Mouse (Mus musculus) liver, postnatal 0 days (tissue): Measurements from ENCODE around the gene Rgcc. TPM values are rescaled to one million over a fixed set of nuclear protein-coding genes. Genes with fewer than 3 reads are reported as not detected.

Experiments used
- ATAC-seq: fragments of 200-750 bp; cut with Nextera tagmentation; 2 replicates; pipeline ENCODE4 v1.8.0; 2017; ENCODE audit warnings: mild to moderate bottlenecking, moderate library complexity
- DNase-seq: peaks from one replicate; pipeline ENCODE4 v3.0.0-alpha.2; 2016
- H3K27ac ChIP-seq: fragments of 300-500 bp; sonication (generic); 2 replicates; pipeline ENCODE4 v1.5.1; 2014; ENCODE audit warnings: antibody characterized with exemption, moderate library complexity, mild to moderate bottlenecking, low read depth
- H3K27me3 ChIP-seq: fragments of 300-500 bp; sonication (generic); 2 replicates; pipeline ENCODE4 v1.6.1; 2014; ENCODE audit warnings: low read length, control low read depth, mixed read lengths; ENCODE audit not compliant: insufficient read depth
- H3K36me3 ChIP-seq: fragments of 300-500 bp; sonication (generic); replicated peaks from 2 replicates; pipeline ENCODE4 v1.6.1; 2014; ENCODE audit warnings: mild to moderate bottlenecking, control low read depth, low read length, moderate library complexity, mixed read lengths; ENCODE audit not compliant: insufficient read depth
- H3K4me1 ChIP-seq: fragments of 300-500 bp; sonication (generic); 2 replicates; pipeline ENCODE4 v1.6.1; 2014; ENCODE audit warnings: antibody characterized with exemption, mild to moderate bottlenecking, control low read depth; ENCODE audit not compliant: insufficient read depth
- H3K4me2 ChIP-seq: fragments of 300-500 bp; sonication (generic); 2 replicates; pipeline ENCODE4 v1.6.1; 2014; ENCODE audit warnings: low read depth, mild to moderate bottlenecking, low read length, moderate library complexity, mixed read lengths
- H3K4me3 ChIP-seq: fragments of 300-500 bp; sonication (generic); 2 replicates; pipeline ENCODE4 v1.5.1; 2014; ENCODE audit warnings: low read depth, low read length
- H3K9ac ChIP-seq: fragments of 300-500 bp; sonication (generic); replicated peaks from 2 replicates; pipeline ENCODE4 v1.6.1; 2014; ENCODE audit warnings: mild to moderate bottlenecking, moderate library complexity
- H3K9me3 ChIP-seq: fragments of 300-500 bp; sonication (generic); 2 replicates; pipeline ENCODE4 v1.6.1; 2016; ENCODE audit warnings: mild to moderate bottlenecking, control low read depth, low read length, mixed read lengths
- CTCF ChIP-seq: sonication (generic); IDR thresholded peaks from 2 replicates; pipeline ENCODE4 v1.5.1; 2016; ENCODE audit warnings: antibody characterized with exemption, low read depth
- EP300 ChIP-seq: IDR thresholded peaks from 2 replicates; pipeline ENCODE4 v1.6.1; 2016; ENCODE audit warnings: antibody characterized with exemption, low read depth, mild to moderate bottlenecking
- WGBS: fragments of 180-500 bp; shearing (Covaris S2); extraction: QIAGEN DNeasy Blood & Tissue Kit; methylation state at CpG from one replicate; pipeline ENCODE4 v1.1.7; 2014; ENCODE audit not compliant: insufficient replicate concordance; 5-methylcytosine and 5-hydroxymethylcytosine counted together
- polyA plus RNA-seq: library from polyadenylated mRNA; unstranded; fragments of >200 nt; fragmentation: Nextera tagmentation; extraction: Ambion mirVana; gene quantifications from 2 replicates; pipeline ENCODE4 v1.2.1, GENCODE M21; 2015

Rgcc gene
- polyA plus RNA-seq, 1 experiment from 2014 or later, result 102 TPM

DNA sequence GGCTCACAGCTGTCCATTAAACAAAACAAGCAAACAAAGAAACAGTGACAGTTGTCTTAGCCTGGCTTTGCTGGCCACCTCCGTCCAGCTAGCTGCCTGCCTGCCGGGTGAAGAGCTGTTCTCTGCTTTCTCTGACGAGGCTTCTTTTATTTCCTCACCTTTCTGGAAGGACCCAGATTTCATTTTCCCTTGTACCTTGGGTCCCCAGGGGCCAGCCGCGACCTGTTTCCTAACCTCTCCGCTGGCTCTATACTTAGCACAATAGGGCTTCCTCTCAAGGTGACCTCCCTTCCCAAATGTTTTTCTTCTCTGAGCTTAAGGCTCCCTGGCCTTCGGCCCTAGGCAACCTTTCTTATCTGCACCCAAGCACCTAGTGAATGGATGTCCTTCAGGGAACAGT, 23.5 kb downstream of the Rgcc start:
- Histone ChIP-seq H3K9me3 (no peaks in the 10 kb centered on the region), H3K9ac (no peak overlapping the region), H3K36me3 (no peaks in the 10 kb centered on the region), H3K4me2 (no peak overlapping the region), H3K4me3 (no peak overlapping the region), H3K27me3 (no peaks in the 10 kb centered on the region), H3K4me1 (0 out of 2 replicates have a peak, but pooled peaks cover 2% of the 10 kb centered on the region), H3K27ac (no peak overlapping the region)
- TF ChIP-seq EP300, result no peak
- no peak for TF ChIP-seq CTCF
- 49% methylated on average over 7 of the region's 7 CpGs for WGBS
- DNase-seq, result no peak
- no peak for ATAC-seq

DNA sequence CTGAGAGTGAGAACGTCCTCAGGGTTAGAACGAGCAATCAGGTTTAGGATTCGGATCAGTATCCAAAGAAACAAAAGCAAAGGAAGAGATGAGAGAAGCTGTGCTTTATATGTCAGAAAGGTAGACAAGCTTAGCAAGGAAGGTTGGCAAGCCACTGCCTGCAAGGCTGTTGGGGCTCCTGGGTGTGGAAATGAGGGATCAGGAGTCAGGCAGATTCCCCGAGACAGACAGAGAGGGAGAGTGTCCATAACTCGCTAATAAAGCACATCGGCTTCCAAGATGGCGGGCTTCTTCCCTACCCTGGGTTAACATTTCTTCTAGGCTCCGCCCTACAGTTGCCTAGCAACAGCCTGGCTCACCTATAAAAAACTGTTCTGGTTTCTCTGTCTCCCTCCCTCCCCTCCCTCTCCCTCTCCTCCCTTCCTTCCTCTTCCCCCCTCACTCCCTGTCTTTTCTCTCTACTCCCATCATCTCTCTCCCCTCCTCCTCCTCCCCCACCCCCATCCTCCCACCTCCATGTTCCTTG, 25.5 kb downstream of the Rgcc start:
- Histone ChIP-seq H3K4me2 (no peak overlapping the region), H3K9ac (no peak overlapping the region), H3K27me3 (no peaks in the 10 kb centered on the region), H3K9me3 (no peaks in the 10 kb centered on the region), H3K4me3 (no peak overlapping the region), H3K27ac (no peak overlapping the region), H3K4me1 (peaks cover 2% of the 10 kb centered on the region; the same call in 1 of the 2 replicates), H3K36me3 (no peaks in the 10 kb centered on the region)
- 85% methylated on average over 8 of the region's 8 CpGs for WGBS
- DNase-seq, result no peak
- ATAC-seq, result no peak
- no peak for TF ChIP-seq EP300
- TF ChIP-seq CTCF, result no peak

DNA sequence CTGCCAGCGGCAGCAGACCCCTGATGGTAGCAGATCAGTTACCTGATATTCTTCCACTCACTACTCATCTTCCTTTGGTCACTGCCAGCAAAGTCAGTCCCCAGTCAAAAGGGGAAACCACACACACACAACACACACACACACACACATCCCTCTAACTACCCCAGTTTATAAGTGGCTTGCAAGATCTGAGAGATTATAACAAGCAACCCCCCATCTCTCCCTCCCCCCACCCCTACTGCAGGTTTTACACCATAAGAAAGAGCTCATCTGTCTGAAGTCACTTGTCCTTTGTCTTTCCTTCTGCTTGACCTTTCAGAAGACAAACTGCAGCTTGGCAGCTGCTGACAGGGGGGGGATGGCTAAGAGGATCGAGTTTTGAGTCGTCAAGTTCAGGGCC, 26.0 kb downstream of the Rgcc start:
- 58% methylated on average over 3 of the region's 3 CpGs for WGBS
- no peak overlapping the region for H3K9ac ChIP-seq
- H3K4me2 ChIP-seq, result no peak overlapping the region
- H3K9me3 ChIP-seq, result no peaks in the 10 kb centered on the region
- H3K27me3 ChIP-seq, result no peaks in the 10 kb centered on the region
- H3K36me3 ChIP-seq, result no peaks in the 10 kb centered on the region
- DNase-seq (no peak), ATAC-seq (no peak)
- no peak overlapping the region for H3K4me3 ChIP-seq
- no peak for TF ChIP-seq CTCF
- no peak for TF ChIP-seq EP300
- peaks cover 2% of the 10 kb centered on the region; the same call in 1 of the 2 replicates for H3K4me1 ChIP-seq
- H3K27ac ChIP-seq, result no peak overlapping the region

DNA sequence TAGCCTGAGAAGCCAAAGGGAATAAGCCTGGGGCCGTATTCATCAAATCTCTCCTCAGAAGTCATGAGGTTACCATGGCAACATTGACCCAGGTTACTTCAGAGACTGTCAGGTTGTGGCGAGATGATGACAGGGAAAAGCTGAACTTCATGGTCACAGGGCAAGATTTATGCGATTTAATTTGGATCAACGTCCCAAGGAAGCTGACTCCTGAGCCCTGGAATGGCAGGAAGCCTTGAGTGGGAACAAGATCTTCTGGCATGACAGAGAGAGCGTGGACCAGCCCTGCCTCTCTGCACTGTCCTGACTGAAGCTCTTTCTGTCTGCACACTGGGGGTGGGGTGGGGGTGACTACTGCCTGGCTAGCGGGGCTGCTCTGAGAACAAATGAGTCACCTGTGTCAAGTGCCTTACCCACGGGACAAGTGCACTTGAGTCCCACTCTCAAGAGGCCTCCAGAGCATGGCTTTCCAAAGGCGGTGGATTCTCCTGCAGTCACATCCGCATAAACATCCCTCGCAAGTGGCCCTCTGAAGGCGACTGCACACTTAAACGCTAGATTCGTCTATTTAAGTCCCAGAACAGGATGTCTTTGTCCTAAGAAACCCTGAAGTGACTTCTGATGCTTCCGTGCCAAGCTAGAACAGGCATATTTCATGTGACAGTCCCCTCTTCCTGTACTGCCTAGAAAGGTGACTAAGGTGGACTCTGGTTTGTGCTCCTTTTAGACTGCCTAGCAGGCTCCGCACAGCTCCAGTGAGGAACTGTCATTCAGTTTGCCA, 27.6 kb downstream of the Rgcc start:
- Histone ChIP-seq H3K4me2 (no peak overlapping the region), H3K36me3 (no peaks in the 10 kb centered on the region), H3K27me3 (no peaks in the 10 kb centered on the region), H3K27ac (no peak overlapping the region), H3K9me3 (no peaks in the 10 kb centered on the region), H3K9ac (no peak overlapping the region), H3K4me1 (peaks cover 9% of the 10 kb centered on the region), H3K4me3 (no peak overlapping the region)
- 77% methylated on average over 15 of the region's 15 CpGs for WGBS
- ATAC-seq (no peak), DNase-seq (no peak)
- TF ChIP-seq EP300, result no peak
- TF ChIP-seq CTCF, result no peak

DNA sequence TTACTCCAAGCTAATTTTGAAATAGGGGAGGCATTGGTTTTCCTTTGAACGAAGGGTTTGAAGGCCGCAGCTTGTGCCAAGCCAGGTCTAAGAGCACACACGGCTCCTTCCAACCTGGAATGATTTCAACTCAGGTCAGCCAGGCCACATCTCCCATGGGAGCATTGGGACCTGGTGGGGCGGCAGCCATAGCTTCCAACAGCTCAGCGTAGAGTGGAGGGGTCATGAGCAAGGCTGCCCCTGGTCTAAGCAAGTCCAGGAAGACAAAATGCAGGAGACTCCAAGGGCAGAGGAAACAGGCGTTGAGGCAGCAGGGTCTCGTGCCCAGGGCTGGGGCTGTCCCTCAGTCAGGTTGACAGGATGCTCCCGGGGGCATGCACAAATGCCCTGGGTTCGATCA, 28.5 kb downstream of the Rgcc start:
- H3K4me2 ChIP-seq, result no peak overlapping the region
- WGBS, result 77% methylated on average over 9 of the region's 9 CpGs
- no peaks in the 10 kb centered on the region for H3K9me3 ChIP-seq
- no peak overlapping the region for H3K9ac ChIP-seq
- peaks cover 12% of the 10 kb centered on the region for H3K4me1 ChIP-seq
- no peak overlapping the region for H3K27ac ChIP-seq
- ATAC-seq (no peak), DNase-seq (no peak)
- H3K27me3 ChIP-seq, result no peaks in the 10 kb centered on the region
- TF ChIP-seq CTCF, result no peak
- no peak for TF ChIP-seq EP300
- H3K36me3 ChIP-seq, result no peaks in the 10 kb centered on the region
- no peak overlapping the region for H3K4me3 ChIP-seq

DNA sequence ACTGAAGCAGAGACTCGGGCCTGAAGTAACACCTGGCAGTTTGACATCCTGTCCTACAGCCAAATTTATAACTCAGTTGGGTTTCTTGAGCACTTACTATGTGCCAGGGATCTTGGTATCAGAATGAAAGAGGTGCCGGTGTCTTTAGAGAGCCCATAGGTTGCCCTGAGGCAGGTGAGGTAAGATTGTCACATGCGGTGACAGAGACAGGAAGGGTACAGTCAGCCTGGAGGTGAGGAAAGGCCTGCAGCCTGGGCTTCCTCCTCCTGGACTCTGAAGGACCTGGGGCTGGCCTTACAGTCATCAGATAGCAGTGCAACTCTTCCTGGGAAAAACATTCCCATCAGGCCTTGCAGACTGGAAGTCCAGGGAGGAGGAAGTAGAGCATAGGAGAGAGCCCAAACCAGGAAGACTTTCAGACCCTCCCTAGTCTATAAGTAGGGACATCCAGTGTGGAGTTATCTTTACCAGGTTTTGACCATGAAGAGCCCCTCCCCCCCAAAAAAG, 29.2 kb downstream of the Rgcc start:
- H3K4me1 ChIP-seq, result peaks cover 12% of the 10 kb centered on the region
- 79% methylated on average over 3 of the region's 3 CpGs for WGBS
- no peaks in the 10 kb centered on the region for H3K27me3 ChIP-seq
- no peak overlapping the region for H3K27ac ChIP-seq
- DNase-seq, result no peak
- TF ChIP-seq EP300 (no peak), CTCF (no peak)
- no peaks in the 10 kb centered on the region for H3K9me3 ChIP-seq
- H3K4me3 ChIP-seq, result no peak overlapping the region
- ATAC-seq, result no peak
- no peak overlapping the region for H3K4me2 ChIP-seq
- no peak overlapping the region for H3K9ac ChIP-seq
- H3K36me3 ChIP-seq, result no peaks in the 10 kb centered on the region
